ENCODE assay signal across 10 mouse cellular contexts in the genomic region with DNA sequence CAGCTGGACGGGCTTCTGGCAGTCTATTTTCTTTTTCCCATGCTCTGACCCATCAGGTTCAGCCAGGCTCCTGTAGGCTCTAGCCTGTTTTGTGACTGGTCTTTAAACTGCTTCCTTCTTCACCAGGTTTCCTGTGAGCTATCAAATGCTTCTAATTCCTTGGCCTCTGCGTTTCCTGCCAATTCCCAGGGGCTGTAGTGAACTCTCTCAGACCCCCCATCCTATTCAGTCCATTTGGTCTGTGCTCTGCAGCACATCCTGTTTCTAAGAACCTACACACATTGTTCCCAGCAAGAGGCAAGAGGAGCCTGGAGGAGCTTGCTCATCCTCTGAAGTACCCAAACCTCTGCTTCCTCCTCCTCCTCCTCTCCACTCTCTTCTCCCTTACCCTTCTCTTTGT.
A peak's percentile ranks its signal among the peaks of the same experiment; 100 is the strongest.
DNase-seq lines count a peak whose midpoint lies in the region; ATAC-seq lines count a peak whose summit lies in the region.
"Had no signal": no experiment of that assay in that cellular context is flagged by ENCODE, and none has a peak within 500 bp of the region (broad histone marks: within the 10 kb centered on the region; RNA-seq: fewer than 3 reads in every experiment).

No protein-coding gene starts in this region.

- DNase-seq in adrenal gland, adult (ENCODE audit: inconsistent age in 2 of 2, low spot score in 1 of 2): peak; percentile 32 to 55
- no peak for DNase-seq in adrenal gland, postnatal 4 days (ENCODE audit: low spot score in 2 of 2)
- peak; percentile 68 for DNase-seq in 3T3-L1 (ENCODE audit: low read depth, low spot score)
- DNase-seq in kidney, postnatal 25 days: peak; percentile 51 to 76
- DNase-seq in thymus, postnatal 0 days (ENCODE audit: low spot score): no peak
- no peak for DNase-seq in urinary bladder, adult 18-20 months (ENCODE audit: low spot score in 2 of 2)
- DNase-seq: retina, postnatal 1 day had no signal

- H3K27me3 ChIP-seq in heart, embryonic 15.5 days: no peaks in the 10 kb centered on the region
- H3K27me3 ChIP-seq: hindbrain, embryonic 13.5 days had no signal

- H3K4me3 ChIP-seq in heart, embryonic 15.5 days: no peak overlapping the region
- H3K4me3 ChIP-seq: hindbrain, embryonic 13.5 days had no signal

- peak; percentile 88 for ATAC-seq in heart, embryonic 15.5 days (replicated peaks; ENCODE audit: insufficient number of reproducible peaks, insufficient read depth, low FRiP score, low read depth)
- no peak for ATAC-seq in inflammation-experienced regulatory T-cells, adult 6 months

- H3K4me1 ChIP-seq in heart, embryonic 15.5 days (replicated peaks): peaks cover 7% of the 10 kb centered on the region
- H3K4me1 ChIP-seq: hindbrain, embryonic 13.5 days had no signal

- H3K36me3 ChIP-seq in heart, embryonic 15.5 days: no peaks in the 10 kb centered on the region
- H3K36me3 ChIP-seq: hindbrain, embryonic 13.5 days had no signal

- no peak overlapping the region for H3K4me2 ChIP-seq in heart, embryonic 15.5 days
- H3K4me2 ChIP-seq: hindbrain, embryonic 13.5 days had no signal

- no peak overlapping the region for H3K9ac ChIP-seq in heart, embryonic 15.5 days
- H3K9ac ChIP-seq: hindbrain, embryonic 13.5 days had no signal

- H3K27ac ChIP-seq in heart, embryonic 15.5 days: peak overlapping the region; percentile 74
- H3K27ac ChIP-seq: hindbrain, embryonic 13.5 days had no signal

- no peaks in the 10 kb centered on the region for H3K9me3 ChIP-seq in heart, embryonic 15.5 days (replicated peaks)
- H3K9me3 ChIP-seq: hindbrain, embryonic 13.5 days had no signal

- WGBS in heart, embryonic 15.5 days: 52% methylated on average over 2 of the region's 2 CpGs

Comparison
In these comparisons a context has a peak if more than half of its experiments do, and no peak if none do; other contexts are left out.
1. DNase-seq: peak in adrenal gland, adult (2 of 2), 3T3-L1 (single experiment) and kidney, postnatal 25 days (2 of 2); none in adrenal gland, postnatal 4 days (0 of 2), thymus, postnatal 0 days (single experiment) and urinary bladder, adult 18-20 months (0 of 2).